Mouse (Mus musculus) forebrain, embryonic 14.5 days (tissue): Measurements from ENCODE around the gene Cd59a. TPM values are rescaled to one million over a fixed set of nuclear protein-coding genes. Genes with fewer than 3 reads are reported as not detected.

ENCODE experiments used
- ATAC-seq: fragments of 200-750 bp; cut with Nextera tagmentation; 2 replicates; pipeline ENCODE4 v1.8.0; 2017; ENCODE audit warnings: mild to moderate bottlenecking, moderate library complexity
- DNase-seq: peaks from one replicate; pipeline ENCODE4 v3.0.0-alpha.2; 2015; ENCODE audit warnings: low spot score
- H3K27ac ChIP-seq: fragments of 300-500 bp; sonication (generic); 2 replicates; pipeline ENCODE4 v1.5.1; 2014; ENCODE audit warnings: low read depth, mild to moderate bottlenecking, control low read depth, low read length, moderate library complexity
- H3K27me3 ChIP-seq: fragments of 300-500 bp; sonication (generic); replicated peaks from 2 replicates; pipeline ENCODE4 v1.6.1; 2014; ENCODE audit warnings: low read length, control low read depth, mixed read lengths; ENCODE audit not compliant: control insufficient read depth, insufficient read depth
- H3K36me3 ChIP-seq: fragments of 300-500 bp; sonication (generic); 2 replicates; pipeline ENCODE4 v1.6.1; 2014; ENCODE audit warnings: low read length, control low read depth; ENCODE audit not compliant: control insufficient read depth, insufficient read depth
- H3K4me1 ChIP-seq: fragments of 300-500 bp; sonication (generic); 2 replicates; pipeline ENCODE4 v1.6.1; 2014; ENCODE audit warnings: antibody characterized with exemption, low read length, control low read depth; ENCODE audit not compliant: control insufficient read depth, insufficient read depth
- H3K4me2 ChIP-seq: fragments of 300-500 bp; sonication (generic); 2 replicates; pipeline ENCODE4 v1.6.1; 2014; ENCODE audit warnings: mild to moderate bottlenecking, control low read depth, low read length
- H3K4me3 ChIP-seq: fragments of 300-500 bp; sonication (generic); 2 replicates; pipeline ENCODE4 v1.5.1; 2014; ENCODE audit warnings: low read depth, low read length, control low read depth
- H3K9ac ChIP-seq: fragments of 300-500 bp; sonication (generic); 2 replicates; pipeline ENCODE4 v1.6.1; 2014; ENCODE audit warnings: mild to moderate bottlenecking, low read length, control low read depth, moderate library complexity
- H3K9me3 ChIP-seq: fragments of 300-500 bp; sonication (generic); replicated peaks from 2 replicates; pipeline ENCODE4 v1.6.1; 2016; ENCODE audit warnings: low read length, control low read depth, mixed read lengths; ENCODE audit not compliant: control insufficient read depth
- WGBS: fragments of 180-500 bp; shearing (Covaris S2); extraction: QIAGEN DNeasy Blood & Tissue Kit; methylation state at CpG from one replicate; pipeline ENCODE4 v1.1.7; 2014; 5-methylcytosine and 5-hydroxymethylcytosine counted together
- polyA plus RNA-seq: library from polyadenylated mRNA; unstranded; fragments of >200 nt; fragmentation: Nextera tagmentation; extraction: Ambion mirVana; gene quantifications from 2 replicates; pipeline ENCODE4 v1.2.1, GENCODE M21; 2014

The Cd59a gene
- polyA plus RNA-seq, 1 experiment from 2014 or later: 5.7 TPM

GRCm38 (mm10) chr2:104128803-104129531 is 33.4 kb downstream of the Cd59a start:
- Histone ChIP-seq H3K9ac (no peak overlapping the region), H3K4me2 (no peak overlapping the region), H3K4me1 (no peaks in the 10 kb centered on the region), H3K27ac (no peak overlapping the region), H3K27me3 (no peaks in the 10 kb centered on the region), H3K4me3 (no peak overlapping the region), H3K9me3 (no peaks in the 10 kb centered on the region), H3K36me3 (no peaks in the 10 kb centered on the region)
- WGBS: 88% methylated on average over 13 of the region's 13 CpGs
- no peak for ATAC-seq
- DNase-seq: no peak

GRCm38 (mm10) chr2:104130165-104130564 is 34.6 kb downstream of the Cd59a start:
- H3K9me3 ChIP-seq: no peaks in the 10 kb centered on the region
- H3K4me1 ChIP-seq: no peaks in the 10 kb centered on the region
- H3K4me3 ChIP-seq: no peak overlapping the region
- no peak overlapping the region for H3K9ac ChIP-seq
- no peaks in the 10 kb centered on the region for H3K36me3 ChIP-seq
- H3K27ac ChIP-seq: no peak overlapping the region
- H3K4me2 ChIP-seq: no peak overlapping the region
- no peak for ATAC-seq
- 85% methylated on average over 6 of the region's 6 CpGs for WGBS
- no peaks in the 10 kb centered on the region for H3K27me3 ChIP-seq
- DNase-seq: no peak

GRCm38 (mm10) chr2:104130969-104131368 is 35.4 kb downstream of the Cd59a start:
- no peaks in the 10 kb centered on the region for H3K9me3 ChIP-seq
- H3K9ac ChIP-seq: no peak overlapping the region
- DNase-seq (no peak), ATAC-seq (no peak)
- H3K4me3 ChIP-seq: no peak overlapping the region
- 53% methylated on average over 3 of the region's 3 CpGs for WGBS
- H3K27ac ChIP-seq: no peak overlapping the region
- no peaks in the 10 kb centered on the region for H3K36me3 ChIP-seq
- H3K4me2 ChIP-seq: no peak overlapping the region
- no peaks in the 10 kb centered on the region for H3K4me1 ChIP-seq
- H3K27me3 ChIP-seq: no peaks in the 10 kb centered on the region

GRCm38 (mm10) chr2:104132266-104132859 is 36.8 kb downstream of the Cd59a start:
- H3K27ac ChIP-seq: no peak overlapping the region
- no peak for DNase-seq
- no peaks in the 10 kb centered on the region for H3K9me3 ChIP-seq
- no peak overlapping the region for H3K9ac ChIP-seq
- no peak overlapping the region for H3K4me3 ChIP-seq
- no peaks in the 10 kb centered on the region for H3K36me3 ChIP-seq
- no peak for ATAC-seq
- no peak overlapping the region for H3K4me2 ChIP-seq
- H3K4me1 ChIP-seq: no peaks in the 10 kb centered on the region
- 78% methylated on average over 7 of the region's 7 CpGs for WGBS
- no peaks in the 10 kb centered on the region for H3K27me3 ChIP-seq

GRCm38 (mm10) chr2:104133042-104133810 is 37.6 kb downstream of the Cd59a start:
- no peaks in the 10 kb centered on the region for H3K9me3 ChIP-seq
- 59% methylated on average over 12 of the region's 12 CpGs for WGBS
- no peak for ATAC-seq

GRCm38 (mm10) chr2:104134150-104135056 is 38.8 kb downstream of the Cd59a start:
- Histone ChIP-seq H3K36me3 (no peaks in the 10 kb centered on the region), H3K9ac (no peak overlapping the region), H3K4me2 (no peak overlapping the region), H3K4me1 (no peaks in the 10 kb centered on the region), H3K9me3 (no peaks in the 10 kb centered on the region), H3K4me3 (no peak overlapping the region), H3K27me3 (no peaks in the 10 kb centered on the region), H3K27ac (no peak overlapping the region)
- ATAC-seq (peak; percentile 89), DNase-seq (peak; percentile 92)
- WGBS: 49% methylated on average over 8 of the region's 8 CpGs

More at GRCm38 (mm10) chr2:104133042-104133810, 37.6 kb downstream of the Cd59a start:
- Histone ChIP-seq H3K4me2 (no peak overlapping the region), H3K9ac (no peak overlapping the region), H3K4me3 (no peak overlapping the region), H3K4me1 (no peaks in the 10 kb centered on the region), H3K36me3 (no peaks in the 10 kb centered on the region), H3K27me3 (no peaks in the 10 kb centered on the region), H3K27ac (no peak overlapping the region)
- no peak for DNase-seq

GRCm38 (mm10) chr2:104135920-104136319 is 40.3 kb downstream of the Cd59a start:
- Histone ChIP-seq H3K4me2 (no peak overlapping the region), H3K4me1 (no peaks in the 10 kb centered on the region), H3K9ac (no peak overlapping the region), H3K27me3 (no peaks in the 10 kb centered on the region), H3K4me3 (no peak overlapping the region), H3K36me3 (no peaks in the 10 kb centered on the region), H3K27ac (no peak overlapping the region), H3K9me3 (no peaks in the 10 kb centered on the region)
- no peak for ATAC-seq
- 73% methylated on average over 2 of the region's 2 CpGs for WGBS
- no peak for DNase-seq

- ATAC-seq: no peak
Measured at GRCm38 (mm10) chr2:104142140-104142539, 46.5 kb downstream of the Cd59a start.

More at GRCm38 (mm10) chr2:104142140-104142539, 46.5 kb downstream of the Cd59a start:
- Histone ChIP-seq H3K4me1 (no peaks in the 10 kb centered on the region), H3K4me3 (no peak overlapping the region), H3K27ac (no peak overlapping the region), H3K9me3 (no peaks in the 10 kb centered on the region), H3K27me3 (no peaks in the 10 kb centered on the region), H3K36me3 (no peaks in the 10 kb centered on the region), H3K4me2 (no peak overlapping the region), H3K9ac (no peak overlapping the region)
- no peak for DNase-seq
- 91% methylated on average over 8 of the region's 8 CpGs for WGBS
